Mouse (Mus musculus) effector memory CD4-positive, alpha-beta T cell, adult 7 months (primary cell): ENCODE measurements around the gene Hmgcs2. TPM values are rescaled to one million over a fixed set of nuclear protein-coding genes. Genes with fewer than 3 reads are reported as not detected.

Experiments
- polyA plus RNA-seq: library from polyadenylated mRNA; unstranded; fragments of 100-300 nt; shearing (Covaris generic); gene quantifications from one replicate; pipeline ENCODE4 v1.2.1, GENCODE M21; 2017

Hmgcs2 gene
- not detected for polyA plus RNA-seq

DNA sequence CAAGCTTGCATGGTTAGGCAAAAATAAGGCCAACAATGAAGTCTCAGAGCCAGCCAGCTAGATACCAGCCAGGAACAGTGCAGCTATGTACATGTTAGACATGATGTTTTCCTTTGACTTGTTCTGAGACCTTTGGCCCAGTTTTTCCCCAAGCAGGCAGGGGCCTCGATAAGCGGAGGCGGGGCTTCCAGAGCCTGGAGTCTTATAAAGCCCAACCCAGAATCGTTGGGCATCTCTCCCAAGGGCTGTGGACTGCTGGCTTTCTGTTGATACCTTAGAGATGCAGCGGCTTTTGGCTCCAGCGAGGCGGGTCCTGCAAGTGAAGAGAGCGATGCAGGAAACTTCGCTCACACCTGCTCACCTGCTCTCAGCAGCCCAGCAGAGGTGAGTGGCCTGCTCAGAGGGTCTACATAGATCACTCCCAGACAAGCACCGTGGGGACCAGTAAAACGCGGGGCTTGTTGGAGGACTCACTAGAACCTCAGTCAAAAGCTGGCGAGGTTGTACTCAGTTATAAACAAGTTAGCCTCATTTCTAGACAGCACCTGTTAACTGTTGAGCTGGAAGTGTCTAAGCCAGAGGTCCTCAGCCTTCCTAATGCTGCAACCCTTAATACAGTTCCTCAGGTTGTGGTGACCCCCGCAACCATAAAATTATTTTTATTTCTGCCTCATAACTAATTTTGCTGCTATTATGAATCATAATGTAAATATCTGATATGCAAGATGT, at the start of gene Hmgcs2:
Gene Hmgcs2 (plus strand): TSS at position 232 of the 729 bp plus-strand sequence.

DNA sequence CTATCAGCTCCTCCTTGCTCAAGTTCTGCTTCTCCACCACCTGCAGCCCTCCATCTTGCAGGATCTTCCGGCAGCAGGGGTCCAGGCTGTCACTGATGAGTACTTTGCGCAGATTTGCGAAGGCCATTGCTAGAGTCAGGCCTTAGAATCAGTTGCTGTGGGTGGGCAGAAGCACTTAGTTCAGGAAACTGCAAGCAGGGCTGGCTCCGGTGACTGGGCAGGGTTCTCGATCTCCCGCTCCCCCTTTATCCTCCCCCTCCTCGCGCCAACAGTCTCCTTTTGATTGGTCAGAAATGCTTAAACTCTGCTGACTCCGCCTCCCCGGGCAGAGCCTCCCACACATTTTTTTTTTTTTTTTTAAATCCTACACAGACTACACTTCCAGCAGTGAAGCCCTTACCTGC, 59.5 kb downstream of the Hmgcs2 start, which contains the start of gene Phgdh:
Gene Phgdh (minus strand): TSS at position 285 of the 404 bp plus-strand sequence.

Other genes starting within 250 kb of the Hmgcs2 start
- gene Adam30, start 119.8 kb upstream of the Hmgcs2 start, polyA plus RNA-seq = not detected
- gene Reg4, start 58.3 kb upstream of the Hmgcs2 start, polyA plus RNA-seq = not detected
- 66.0 TPM for gene Phgdh, start 59.6 kb downstream of the Hmgcs2 start, polyA plus RNA-seq
- not detected for gene Zfp697, start 102.0 kb downstream of the Hmgcs2 start, polyA plus RNA-seq
- 0.50 TPM for gene Gm4450, start 176.7 kb downstream of the Hmgcs2 start, polyA plus RNA-seq
- gene Hsd3b4, start 230.1 kb downstream of the Hmgcs2 start, polyA plus RNA-seq = not detected